Mouse (Mus musculus) CD4-positive helper T cell, adult 2 months (primary cell): Measurements from ENCODE around the gene Peli2.

Experiments
- DNase-seq: peaks from one replicate; pipeline ENCODE4 v3.0.0-alpha.2; 2012; ENCODE audit warnings: low read depth, missing footprints, low spot score

Peli2 gene

DNA sequence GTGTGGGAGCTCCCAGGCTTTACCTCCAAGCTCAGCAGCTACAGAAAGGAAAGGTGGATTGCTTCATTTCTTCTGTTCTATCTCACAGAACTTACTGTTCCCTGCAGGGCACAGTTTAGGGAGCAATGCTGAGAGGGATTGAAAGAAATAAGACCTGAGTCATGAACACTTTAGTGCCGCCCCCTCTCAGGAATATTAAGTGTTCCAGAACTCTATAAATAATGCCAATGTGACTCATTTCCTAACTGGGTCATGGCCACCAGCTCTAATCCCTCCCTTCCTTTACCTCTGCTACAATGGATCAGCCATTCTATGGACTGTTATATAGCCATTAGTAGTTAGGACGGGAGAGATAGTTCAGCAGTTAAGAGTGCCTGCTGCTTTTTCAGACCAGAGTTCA lies 168.0 kb downstream of the Peli2 start:
- no peak for DNase-seq

GRCm38 (mm10) chr14:48289602-48290599 lies 169.3 kb downstream of the Peli2 start:
- no peak for DNase-seq

DNA sequence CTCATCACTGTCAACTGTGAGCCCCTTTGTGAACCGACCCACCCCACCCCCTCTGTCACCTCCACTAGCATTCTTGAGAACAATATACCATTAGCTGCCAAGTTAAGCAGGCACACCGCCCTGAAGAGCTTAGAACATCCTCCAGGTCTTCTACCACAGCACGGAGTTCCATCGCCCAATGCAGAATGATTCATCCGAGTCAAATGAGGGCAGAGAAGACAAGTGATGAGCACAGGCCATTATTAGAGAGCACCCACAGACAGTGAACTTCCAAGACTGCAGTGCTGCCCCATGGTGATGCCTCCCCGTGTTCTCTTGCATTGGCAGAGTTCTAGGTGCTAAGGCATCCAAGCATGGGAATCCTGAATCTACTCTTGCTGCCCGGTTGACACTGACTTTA lies 172.9 kb downstream of the Peli2 start:
- no peak for DNase-seq

- no peak for DNase-seq
Observed at GRCm38 (mm10) chr14:48295410-48295809, 174.8 kb downstream of the Peli2 start.

- no peak for DNase-seq
Observed at GRCm38 (mm10) chr14:48295815-48296271, 175.2 kb downstream of the Peli2 start.

- DNase-seq, result no peak
Observed at GRCm38 (mm10) chr14:48296820-48297219, 176.2 kb downstream of the Peli2 start.

- no peak for DNase-seq
Observed at GRCm38 (mm10) chr14:48302471-48303186, 182.0 kb downstream of the Peli2 start.

- no peak for DNase-seq
Observed at GRCm38 (mm10) chr14:48303235-48303634, 182.6 kb downstream of the Peli2 start.

GRCm38 (mm10) chr14:48303841-48304240 lies 183.2 kb downstream of the Peli2 start:
- peak; percentile 33 for DNase-seq

DNA sequence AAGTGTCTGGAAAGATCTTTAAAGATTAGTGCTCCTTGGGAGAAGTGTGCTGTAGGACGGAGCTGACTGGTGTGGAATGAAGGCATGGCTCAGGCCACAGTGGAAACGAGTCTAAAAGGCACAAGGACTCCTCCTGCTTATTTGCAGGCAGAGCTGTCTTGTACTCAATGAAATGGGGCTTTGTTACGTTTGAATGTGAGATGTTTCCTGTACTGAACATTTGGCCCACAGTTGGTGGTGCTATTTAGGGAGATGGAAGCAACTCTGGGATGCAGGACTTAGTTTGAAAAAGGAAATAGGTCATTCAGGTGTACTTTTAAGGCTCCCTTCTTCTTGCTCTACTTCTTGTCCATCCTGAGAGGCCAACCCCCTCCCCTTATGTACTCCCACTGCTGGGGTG lies 192.6 kb downstream of the Peli2 start:
- DNase-seq, result no peak

- DNase-seq, result no peak
Observed at GRCm38 (mm10) chr14:48316396-48316795, 195.8 kb downstream of the Peli2 start.

DNA sequence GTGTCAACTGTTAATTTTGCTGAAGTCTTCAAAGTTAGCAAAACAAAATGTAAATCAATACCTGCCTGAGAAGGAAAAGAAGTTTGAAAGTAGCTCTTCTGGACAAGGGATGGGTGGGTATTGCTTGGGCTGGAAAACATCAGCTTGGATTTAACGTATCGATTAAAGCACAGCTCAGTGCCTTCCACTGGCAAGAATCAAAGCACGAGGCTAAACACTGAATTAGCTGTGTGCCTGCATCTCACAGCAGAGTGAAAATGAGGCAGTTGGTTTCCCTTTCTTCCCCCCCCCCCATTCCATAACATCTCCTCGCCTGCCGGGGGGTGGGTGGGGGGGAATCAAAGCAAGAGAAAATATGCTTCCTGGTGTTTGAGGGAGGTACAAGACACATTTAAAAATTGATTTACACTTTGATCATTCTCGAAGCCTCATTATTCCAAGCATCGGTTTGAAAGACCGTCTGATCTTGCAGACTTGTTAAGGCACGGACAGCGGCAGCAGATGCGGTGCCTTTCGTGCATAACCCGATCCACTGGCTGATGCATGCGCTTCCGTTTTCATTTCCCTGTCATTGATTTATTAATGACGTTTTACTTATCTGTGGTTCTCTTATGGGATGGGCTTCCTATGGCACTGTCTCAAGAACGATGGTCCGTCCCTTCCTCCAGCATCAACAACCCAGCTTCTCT lies 203.3 kb downstream of the Peli2 start:
- DNase-seq, result no peak

DNA sequence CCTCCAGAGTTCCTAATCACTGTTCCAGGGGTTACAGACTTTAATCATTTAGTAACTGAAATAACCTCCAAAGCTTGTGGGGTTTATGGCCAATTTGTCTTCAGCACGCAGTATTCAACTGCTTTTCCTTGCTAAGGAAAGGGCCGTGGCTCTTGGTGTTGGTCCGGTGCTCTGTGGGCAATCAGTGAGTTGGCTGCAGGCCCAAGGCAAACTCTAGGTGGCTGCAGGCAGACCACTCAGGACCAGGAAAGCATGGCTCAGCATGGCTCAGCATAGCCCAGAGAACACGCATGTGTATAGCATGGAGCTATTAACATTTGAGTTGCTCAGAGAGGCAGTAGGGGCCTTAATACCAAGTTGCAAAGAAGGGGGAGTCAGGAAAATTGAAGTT lies 203.8 kb downstream of the Peli2 start:
- DNase-seq, result no peak

DNA sequence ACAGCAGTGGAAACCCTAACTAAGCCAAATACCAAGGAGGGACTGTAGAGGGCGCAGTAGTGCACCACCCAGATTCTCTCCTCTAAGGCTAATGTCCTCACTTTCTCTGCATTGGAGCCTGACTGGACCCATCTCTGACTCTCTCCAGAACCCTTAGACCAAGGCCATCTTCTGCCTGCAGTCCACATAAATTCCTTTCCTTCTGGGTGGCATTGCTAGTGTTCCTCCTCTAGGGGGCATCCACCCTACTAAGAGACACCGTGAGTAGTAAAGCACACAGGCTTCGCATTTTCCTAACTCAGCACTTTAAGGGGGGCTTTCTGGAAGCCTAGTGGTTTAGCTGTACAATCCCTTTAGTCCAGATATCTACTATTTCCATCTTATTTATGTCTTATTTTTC lies 207.1 kb downstream of the Peli2 start:
- DNase-seq, result no peak

GRCm38 (mm10) chr14:48329716-48330365 lies 209.2 kb downstream of the Peli2 start:
- DNase-seq, result no peak
